Comparison of ENCODE assay signal across 8 mouse cellular contexts in genomic region chr16:44672422-44672819, GRCm38 (mm10). TPM values are rescaled to one million over a fixed set of nuclear protein-coding genes. Genes with fewer than 3 reads are reported as not detected.
A peak's percentile ranks its signal among the peaks of the same experiment; 100 is the strongest.
DNase-seq lines count a peak whose midpoint lies in the region; ATAC-seq and TF ChIP-seq lines count a peak whose summit lies in the region.

No protein-coding gene starts in this region.

- 11% methylated on average over 14 of the region's 14 CpGs for WGBS in liver, adult 2 months
- WGBS in intestine, postnatal 0 days, result 22% methylated on average over 14 of the region's 14 CpGs
- WGBS in neural tube, embryonic 12.5 days, result 3% methylated on average over 14 of the region's 14 CpGs

- no peak overlapping the region for H3K27ac ChIP-seq in liver, adult 2 months (replicated peaks; ENCODE audit: insufficient read depth, low read depth, low read length)
- H3K27ac ChIP-seq in embryonic fibroblast, embryonic 13.5 days (ENCODE audit: insufficient read depth, low read length), result peak overlapping the region; percentile 57
- H3K27ac ChIP-seq in intestine, postnatal 0 days (ENCODE audit: low read depth, low read length), result no peak overlapping the region
- peak overlapping the region; percentile 17; the same call in 1 of the 2 replicates for H3K27ac ChIP-seq in neural tube, embryonic 12.5 days
- no peak overlapping the region for H3K27ac ChIP-seq in left cerebral cortex, adult 2 months

- no peak for TF ChIP-seq CTCF in liver, adult 2 months (IDR thresholded peaks at IDR 0.05; ENCODE audit: low read depth, low read length)
- TF ChIP-seq CTCF in embryonic fibroblast, embryonic 13.5 days (IDR thresholded peaks at IDR 0.05; ENCODE audit: borderline replicate concordance, insufficient read depth, low read length), result no peak
- no peak for TF ChIP-seq CTCF in intestine, postnatal 0 days (IDR thresholded peaks at IDR 0.05; ENCODE audit: low read depth)
- TF ChIP-seq CTCF in left cerebral cortex, adult 2 months (IDR thresholded peaks at IDR 0.05), result no peak

- peak overlapping the region; percentile 43 for H3K4me2 ChIP-seq in intestine, postnatal 0 days (replicated peaks; ENCODE audit: low read depth)
- peak overlapping the region; percentile 40 for H3K4me2 ChIP-seq in neural tube, embryonic 12.5 days (replicated peaks)

- H3K9ac ChIP-seq in liver, adult 2 months (ENCODE audit: low read depth, low read length), result no peak overlapping the region
- H3K9ac ChIP-seq in intestine, postnatal 0 days (ENCODE audit: low read depth, low read length), result no peak overlapping the region
- H3K9ac ChIP-seq in neural tube, embryonic 12.5 days, result no peak overlapping the region

- H3K4me1 ChIP-seq in liver, adult 2 months (ENCODE audit: control insufficient read depth, insufficient read depth, low read length), result peaks cover 2% of the 10 kb centered on the region
- peaks cover 4% of the 10 kb centered on the region for H3K4me1 ChIP-seq in embryonic fibroblast, embryonic 13.5 days (ENCODE audit: control insufficient read depth, insufficient read depth, low read length)
- H3K4me1 ChIP-seq in intestine, postnatal 0 days (replicated peaks; ENCODE audit: control insufficient read depth, insufficient read depth, low read length), result peaks cover 4% of the 10 kb centered on the region; the same call in 1 of the 2 replicates
- H3K4me1 ChIP-seq in neural tube, embryonic 12.5 days, result peaks cover 36% of the 10 kb centered on the region

- TF ChIP-seq POLR2A in liver, adult 2 months (IDR thresholded peaks at IDR 0.05; ENCODE audit: extremely low read depth, insufficient read depth, low read length), result no peak
- TF ChIP-seq POLR2A in embryonic fibroblast, embryonic 13.5 days (IDR thresholded peaks at IDR 0.05; ENCODE audit: low read depth, low read length), result no peak

- H3K9me3 ChIP-seq in intestine, postnatal 0 days (ENCODE audit: control insufficient read depth), result no peaks in the 10 kb centered on the region
- H3K9me3 ChIP-seq in neural tube, embryonic 12.5 days, result no peaks in the 10 kb centered on the region

- no peaks in the 10 kb centered on the region for H3K36me3 ChIP-seq in liver, adult 2 months (ENCODE audit: control insufficient read depth, insufficient read depth, low read length)
- H3K36me3 ChIP-seq in intestine, postnatal 0 days (ENCODE audit: control insufficient read depth, insufficient read depth), result no peaks in the 10 kb centered on the region
- H3K36me3 ChIP-seq in neural tube, embryonic 12.5 days, result no peaks in the 10 kb centered on the region

- intact Hi-C loops in left cerebral cortex, adult 2 months (cut with DNase I), result no loop called here

- DNase-seq in liver, adult 2 months (ENCODE audit: extremely low read depth, low read depth, low spot score), result no peak
- DNase-seq in liver, result no peak
- no peak for DNase-seq in retina, embryonic 14.5 days (ENCODE audit: low spot score)
- no peak for DNase-seq in left cerebral cortex, adult 11 months (ENCODE audit: low spot score)
- no peak for DNase-seq in left cerebral cortex, adult 2 months (ENCODE audit: extremely low spot score in 1 of 2, low spot score in 2 of 2)

- H3K79me2 ChIP-seq in liver, adult 2 months (ENCODE audit: control insufficient read depth, insufficient read depth, low read length), result no peaks in the 10 kb centered on the region

- 0 out of 2 replicates have a peak overlapping the region, but pooled peaks have one; percentile 14 for H3K4me3 ChIP-seq in liver, adult 2 months (ENCODE audit: insufficient read depth, low read depth, low read length)
- H3K4me3 ChIP-seq in embryonic fibroblast, embryonic 13.5 days (ENCODE audit: insufficient read depth, low read length), result no peak overlapping the region
- no peak overlapping the region for H3K4me3 ChIP-seq in intestine, postnatal 0 days (ENCODE audit: low read depth, low read length)
- H3K4me3 ChIP-seq in neural tube, embryonic 12.5 days, result no peak overlapping the region
- no peak overlapping the region for H3K4me3 ChIP-seq in left cerebral cortex, adult 2 months

- H3K27me3 ChIP-seq in liver, adult 2 months (ENCODE audit: control insufficient read depth, insufficient read depth, low read length), result 0 out of 2 replicates have a peak, but pooled peaks cover 3% of the 10 kb centered on the region
- H3K27me3 ChIP-seq in intestine, postnatal 0 days (replicated peaks; ENCODE audit: control insufficient read depth, insufficient read depth, low read length), result no peaks in the 10 kb centered on the region
- no peaks in the 10 kb centered on the region for H3K27me3 ChIP-seq in neural tube, embryonic 12.5 days (replicated peaks)

- no peak for ATAC-seq in intestine, postnatal 0 days
- peak; percentile 82 for ATAC-seq in neural tube, embryonic 12.5 days (ENCODE audit: low FRiP score, low read depth)

RNA-seq across cellular contexts. Expression of gene Nepro, which starts 51.7 kb away (rescaled TPM):
- total RNA-seq in liver, adult 2 months (2014; rRNA removed), result 4.4 and 4.6 TPM in 2 replicates
- polyA plus RNA-seq in liver, adult 2 months (2012; rRNA removed), result 2.1 and 2.4 TPM in 2 replicates
- polyA plus RNA-seq in embryonic fibroblast, embryonic 13.5 days (2011; ENCODE audit: insufficient read length, low read depth, missing spikeins), result 17.5 and 19.6 TPM in 2 replicates
- 2.2 and 2.3 TPM in 2 replicates for polyA plus RNA-seq in intestine, postnatal 0 days (2015; fragmentation: Nextera tagmentation; extraction: Ambion mirVana)
- 8.9 and 9.3 TPM in 2 replicates for polyA plus RNA-seq in neural tube, embryonic 12.5 days (2016; fragmentation: Nextera tagmentation; extraction: Ambion mirVana)
- total RNA-seq in left cerebral cortex, adult 2 months (2021), result 1 to 10 TPM; 4.8 to 5.0 TPM

Comparison
In these comparisons a context has a peak if more than half of its experiments do, and no peak if none do; other contexts are left out.
1. H3K27ac ChIP-seq: peak in embryonic fibroblast, embryonic 13.5 days (single experiment) and neural tube, embryonic 12.5 days (single experiment); none in liver, adult 2 months (single experiment), intestine, postnatal 0 days (single experiment) and left cerebral cortex, adult 2 months (single experiment).